Mouse (Mus musculus) liver, adult (tissue): ENCODE measurements around the gene Ssbp4.

Source experiments
- GATA4 ChIP-seq: IDR thresholded peaks from 2 replicates; pipeline ENCODE4 v1.6.1; 2014; ENCODE audit warnings: mild to moderate bottlenecking, low read length; ENCODE audit not compliant: insufficient replicate concordance

Gene Ssbp4

GRCm38 (mm10) chr8:70608749-70609367 is at the start of gene Ssbp4:
Ssbp4 (minus strand) TSS chr8:70608872.
- TF ChIP-seq GATA4 = no peak

GRCm38 (mm10) chr8:70657739-70658138 is 49.1 kb upstream of the Ssbp4 start:
- no peak for TF ChIP-seq GATA4

- no peak for TF ChIP-seq GATA4
These were observed 48.5 kb upstream of the Ssbp4 start for GRCm38 (mm10) chr8:70657214-70657613.

- no peak for TF ChIP-seq GATA4
These were observed 47.6 kb upstream of the Ssbp4 start for GRCm38 (mm10) chr8:70656193-70656790.

- TF ChIP-seq GATA4 = no peak
These were observed 46.8 kb upstream of the Ssbp4 start for GRCm38 (mm10) chr8:70655469-70655868.

GRCm38 (mm10) chr8:70654121-70654520 is 45.4 kb upstream of the Ssbp4 start:
- TF ChIP-seq GATA4 = no peak

GRCm38 (mm10) chr8:70653226-70653625 is 44.6 kb upstream of the Ssbp4 start:
- no peak for TF ChIP-seq GATA4

GRCm38 (mm10) chr8:70650351-70650750 is 41.7 kb upstream of the Ssbp4 start:
- no peak for TF ChIP-seq GATA4

- TF ChIP-seq GATA4 = peak; percentile 91; the same call in 1 of the 2 replicates
These were observed 40.7 kb upstream of the Ssbp4 start for GRCm38 (mm10) chr8:70649324-70649723.

- TF ChIP-seq GATA4 = no peak
These were observed 40.2 kb upstream of the Ssbp4 start for GRCm38 (mm10) chr8:70648921-70649320.

GRCm38 (mm10) chr8:70648164-70648442 is 39.4 kb upstream of the Ssbp4 start:
- no peak for TF ChIP-seq GATA4

- no peak for TF ChIP-seq GATA4
These were observed 38.9 kb upstream of the Ssbp4 start for GRCm38 (mm10) chr8:70647343-70648163.

GRCm38 (mm10) chr8:70646775-70647174 is 38.1 kb upstream of the Ssbp4 start:
- TF ChIP-seq GATA4 = no peak

- TF ChIP-seq GATA4 = no peak
These were observed 37.7 kb upstream of the Ssbp4 start for GRCm38 (mm10) chr8:70646369-70646768.

- no peak for TF ChIP-seq GATA4
These were observed 37.0 kb upstream of the Ssbp4 start for GRCm38 (mm10) chr8:70645501-70646224.

- TF ChIP-seq GATA4 = no peak
These were observed 35.4 kb upstream of the Ssbp4 start for GRCm38 (mm10) chr8:70644065-70644464.

- no peak for TF ChIP-seq GATA4
These were observed 34.3 kb upstream of the Ssbp4 start for GRCm38 (mm10) chr8:70643019-70643418.
